Mouse (Mus musculus) lung, postnatal 0 days (tissue): Measurements from ENCODE around the gene Rpl29.

Source experiments
- CTCF ChIP-seq: IDR thresholded peaks from 2 replicates; pipeline ENCODE4 v1.5.1; 2016; ENCODE audit warnings: antibody characterized with exemption, mild to moderate bottlenecking
- EP300 ChIP-seq: IDR thresholded peaks from 2 replicates; pipeline ENCODE4 v1.6.1; 2016; ENCODE audit warnings: antibody characterized with exemption, mild to moderate bottlenecking, control low read depth

DNA sequence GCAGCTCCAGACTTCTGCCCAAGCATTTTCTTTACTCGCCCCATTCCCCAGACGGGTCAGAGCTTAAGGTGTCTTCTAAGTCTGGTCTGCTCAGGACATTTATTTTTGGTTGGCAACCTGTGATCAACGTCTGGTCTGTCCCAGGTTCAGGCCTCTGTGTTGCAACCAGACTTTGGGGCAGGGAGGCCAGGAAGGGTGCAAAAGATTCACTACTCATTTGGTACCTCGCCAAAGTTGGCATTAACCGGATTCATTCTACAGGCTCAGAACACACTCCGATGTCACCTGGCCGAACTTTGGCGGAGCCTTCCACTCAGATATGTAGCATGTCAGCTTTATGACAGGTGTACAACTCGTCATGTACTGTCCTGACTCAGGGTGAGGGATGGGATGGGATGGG, 18.7 kb downstream of the Rpl29 start:
- TF ChIP-seq CTCF (no peak), EP300 (no peak)
